ENCODE assay signal across 9 mouse cellular contexts in the genomic region with DNA sequence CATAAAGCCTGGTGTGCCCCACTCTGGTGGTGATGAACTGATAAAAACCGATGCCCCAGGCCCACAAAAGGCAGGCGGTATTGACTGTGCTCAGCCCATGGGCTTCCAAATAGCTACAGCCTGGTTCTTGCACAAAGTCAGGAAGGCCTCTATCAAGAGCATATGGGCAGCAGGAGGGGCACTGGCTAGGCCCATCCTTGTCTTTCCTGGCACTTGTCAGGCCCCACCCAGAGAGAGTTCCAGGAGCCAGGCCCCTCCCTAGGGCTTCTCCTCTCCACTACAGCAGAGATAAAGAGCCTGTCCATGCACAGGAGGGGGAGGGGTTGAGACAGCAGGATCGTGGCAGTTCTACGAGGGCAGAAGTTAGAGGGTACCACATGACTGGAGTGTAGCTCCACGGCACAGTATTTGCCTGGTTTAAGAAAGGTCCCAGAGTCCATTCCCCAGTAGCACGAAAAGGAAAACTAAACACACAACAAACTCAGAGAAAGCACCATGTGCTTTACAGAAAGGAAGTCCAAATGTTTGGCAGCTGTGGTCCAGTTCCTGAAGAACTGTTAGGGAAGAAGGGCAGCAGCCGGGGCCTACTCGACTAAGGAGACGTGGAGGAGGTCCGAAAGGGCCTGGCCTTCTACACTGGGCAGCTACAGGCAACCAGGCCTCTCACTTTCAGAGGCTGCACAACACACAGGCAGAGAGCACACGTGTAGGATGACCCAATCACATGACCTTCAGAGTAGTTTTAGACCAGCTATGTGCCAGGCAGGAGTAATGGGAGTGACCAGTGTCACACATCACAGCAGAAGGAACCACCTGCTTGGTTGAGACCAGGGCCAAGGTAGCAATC. TPM values are rescaled to one million over a fixed set of nuclear protein-coding genes. Genes with fewer than 3 reads are reported as not detected.
DNase-seq lines count a peak whose midpoint lies in the region; ATAC-seq and TF ChIP-seq lines count a peak whose summit lies in the region.
"Had no signal": no experiment of that assay in that cellular context is flagged by ENCODE, and none has a peak within 500 bp of the region (broad histone marks: within the 10 kb centered on the region; RNA-seq: fewer than 3 reads in every experiment).

No protein-coding gene starts in this region.

- TF ChIP-seq CTCF in spleen, adult 2 months (IDR thresholded peaks at IDR 0.05; ENCODE audit: extremely low read depth, insufficient read depth, insufficient read length, insufficient replicate concordance) = no peak

- intact Hi-C loops in left cerebral cortex, postnatal 25 days (cut with DNase I) = no loop called here

- 57% methylated on average over 11 of the region's 11 CpGs for WGBS in kidney, embryonic 15.5 days
- 72% methylated on average over 11 of the region's 11 CpGs for WGBS in limb, embryonic 10.5 days
- 50% methylated on average over 11 of the region's 11 CpGs for WGBS in spleen, adult 2 months

- H3K9ac ChIP-seq in kidney, embryonic 15.5 days = 0 out of 2 replicates have a peak overlapping the region, but pooled peaks have one; percentile 0

- peak; percentile 40; the same call in 1 of the 2 replicates for ATAC-seq in kidney, embryonic 15.5 days (replicated peaks; ENCODE audit: low FRiP score)
- ATAC-seq in granulocyte monocyte progenitor cell, adult 5-6 weeks (replicated peaks; ENCODE audit: poor library complexity, severe bottlenecking) = 0 out of 2 replicates have a peak, but pooled peaks have one; percentile 6
- ATAC-seq: Patski had no signal

- H3K27ac ChIP-seq in kidney, embryonic 15.5 days = peak overlapping the region; percentile 91
- H3K27ac ChIP-seq in limb, embryonic 10.5 days = peak overlapping the region; percentile 31
- peak overlapping the region; percentile 53 for H3K27ac ChIP-seq in spleen, adult 2 months (ENCODE audit: insufficient read depth, low read length)

- no peak overlapping the region for H3K4me3 ChIP-seq in kidney, embryonic 15.5 days (replicated peaks)
- no peak overlapping the region for H3K4me3 ChIP-seq in limb, embryonic 10.5 days
- no peak overlapping the region for H3K4me3 ChIP-seq in spleen, adult 2 months (ENCODE audit: extremely low read depth, insufficient read depth, insufficient read length)

- no peaks in the 10 kb centered on the region for H3K27me3 ChIP-seq in kidney, embryonic 15.5 days
- no peaks in the 10 kb centered on the region for H3K27me3 ChIP-seq in limb, embryonic 10.5 days (ENCODE audit: low read depth, poor library complexity, severe bottlenecking)
- no peaks in the 10 kb centered on the region for H3K27me3 ChIP-seq in spleen, adult 2 months (ENCODE audit: control insufficient read depth, insufficient read depth, low read length)
- H3K27me3 ChIP-seq: Patski had no signal

- DNase-seq in kidney, postnatal 25 days = no peak
- DNase-seq in limb, embryonic 10.5 days (ENCODE audit: low spot score) = no peak
- DNase-seq in spleen, adult 2 months (ENCODE audit: low read depth in 1 of 2, low spot score in 2 of 2) = no peak
- DNase-seq in cerebellum, adult 11 months = no peak
- no peak for DNase-seq in left cerebral cortex, postnatal 25 days (ENCODE audit: low spot score in 2 of 2)
- DNase-seq in Muller cell, postnatal 12 days (ENCODE audit: inconsistent ontology term) = no peak

- no peak for TF ChIP-seq POLR2A in spleen, adult 2 months (IDR thresholded peaks at IDR 0.05; ENCODE audit: low read depth, low read length)

- no peaks in the 10 kb centered on the region for H3K9me3 ChIP-seq in kidney, embryonic 15.5 days (replicated peaks)
- H3K9me3 ChIP-seq in limb, embryonic 10.5 days (replicated peaks) = no peaks in the 10 kb centered on the region

- H3K4me2 ChIP-seq in kidney, embryonic 15.5 days = no peak overlapping the region

- H3K36me3 ChIP-seq in kidney, embryonic 15.5 days = no peaks in the 10 kb centered on the region
- peaks cover 35% of the 10 kb centered on the region for H3K36me3 ChIP-seq in limb, embryonic 10.5 days
- H3K36me3 ChIP-seq in spleen, adult 2 months (ENCODE audit: control insufficient read depth, insufficient read depth, low read length) = 0 out of 2 replicates have a peak, but pooled peaks cover 1% of the 10 kb centered on the region

- peaks cover 83% of the 10 kb centered on the region for H3K4me1 ChIP-seq in kidney, embryonic 15.5 days
- peaks cover 32% of the 10 kb centered on the region for H3K4me1 ChIP-seq in limb, embryonic 10.5 days
- H3K4me1 ChIP-seq in spleen, adult 2 months (ENCODE audit: control insufficient read depth, insufficient read depth, insufficient read length) = peaks cover 34% of the 10 kb centered on the region; the same call in 1 of the 2 replicates

RNA-seq across cellular contexts. Expression of gene Smim5, which starts 3.8 kb away (rescaled TPM):
- polyA plus RNA-seq in kidney, embryonic 15.5 days (2015; fragmentation: Nextera tagmentation; extraction: Ambion mirVana) = 3.9 and 4.1 TPM in 2 replicates
- total RNA-seq in granulocyte monocyte progenitor cell, adult 5-6 weeks (2014; fragmentation: Nextera tagmentation) = 7.1 and 10.4 TPM in 2 replicates
- total RNA-seq in granulocyte monocyte progenitor cell, adult 5-6 weeks (2017) = 3.5 and 7.8 TPM in 2 replicates
- 1.7 and 2.0 TPM in 2 replicates for polyA plus RNA-seq in limb, embryonic 10.5 days (2016; fragmentation: Nextera tagmentation; extraction: Ambion mirVana)
- polyA plus RNA-seq in spleen, adult 2 months (2012; rRNA removed) = 5.7 and 8.0 TPM in 2 replicates
- under 1 TPM in 1 of 2 experiments, not detected in 1; 0.32 TPM for total RNA-seq in left cerebral cortex, postnatal 25 days (2021)

RNA-seq across cellular contexts. Expression of gene Smim6, which starts 8.2 kb away (rescaled TPM):
- 9.1 and 9.9 TPM in 2 replicates for polyA plus RNA-seq in kidney, embryonic 15.5 days (2015; fragmentation: Nextera tagmentation; extraction: Ambion mirVana)
- total RNA-seq in granulocyte monocyte progenitor cell, adult 5-6 weeks (2014; fragmentation: Nextera tagmentation) = 0.88 and 2.3 TPM in 2 replicates
- 0.69 TPM in 1 of 2 replicates, not detected in the other for total RNA-seq in granulocyte monocyte progenitor cell, adult 5-6 weeks (2017)
- polyA plus RNA-seq in limb, embryonic 10.5 days (2016; fragmentation: Nextera tagmentation; extraction: Ambion mirVana) = 1.0 and 1.1 TPM in 2 replicates
- 0.19 and 0.54 TPM in 2 replicates for polyA plus RNA-seq in spleen, adult 2 months (2012; rRNA removed)
- not detected for total RNA-seq in left cerebral cortex, postnatal 25 days (2021)

RNA-seq across cellular contexts. Expression of gene Sap30bp, which starts 29.5 kb away (rescaled TPM):
- polyA plus RNA-seq in kidney, embryonic 15.5 days (2015; fragmentation: Nextera tagmentation; extraction: Ambion mirVana) = 41.6 and 44.5 TPM in 2 replicates
- 20.4 and 44.5 TPM in 2 replicates for total RNA-seq in granulocyte monocyte progenitor cell, adult 5-6 weeks (2014; fragmentation: Nextera tagmentation)
- total RNA-seq in granulocyte monocyte progenitor cell, adult 5-6 weeks (2017) = 145 and 211 TPM in 2 replicates
- 47.9 and 52.2 TPM in 2 replicates for polyA plus RNA-seq in limb, embryonic 10.5 days (2016; fragmentation: Nextera tagmentation; extraction: Ambion mirVana)
- 19.9 and 26.7 TPM in 2 replicates for polyA plus RNA-seq in spleen, adult 2 months (2012; rRNA removed)
- total RNA-seq in left cerebral cortex, postnatal 25 days (2021) = 10 to 100 TPM; 40.4 to 45.5 TPM

RNA-seq across cellular contexts. Expression of gene Recql5, which starts 29.7 kb away (rescaled TPM):
- 21.3 and 24.3 TPM in 2 replicates for polyA plus RNA-seq in kidney, embryonic 15.5 days (2015; fragmentation: Nextera tagmentation; extraction: Ambion mirVana)
- total RNA-seq in granulocyte monocyte progenitor cell, adult 5-6 weeks (2014; fragmentation: Nextera tagmentation) = 22.8 and 27.6 TPM in 2 replicates
- total RNA-seq in granulocyte monocyte progenitor cell, adult 5-6 weeks (2017) = 18.9 and 19.3 TPM in 2 replicates
- polyA plus RNA-seq in limb, embryonic 10.5 days (2016; fragmentation: Nextera tagmentation; extraction: Ambion mirVana) = 30.4 and 34.6 TPM in 2 replicates
- 28.7 and 32.1 TPM in 2 replicates for polyA plus RNA-seq in spleen, adult 2 months (2012; rRNA removed)
- 10 to 100 TPM; 22.3 to 26.3 TPM for total RNA-seq in left cerebral cortex, postnatal 25 days (2021)

RNA-seq across cellular contexts. Expression of gene Myo15b, which starts 45.4 kb away (rescaled TPM):
- 8.0 and 11.1 TPM in 2 replicates for polyA plus RNA-seq in kidney, embryonic 15.5 days (2015; fragmentation: Nextera tagmentation; extraction: Ambion mirVana)
- 4.4 and 5.4 TPM in 2 replicates for total RNA-seq in granulocyte monocyte progenitor cell, adult 5-6 weeks (2014; fragmentation: Nextera tagmentation)
- 1.1 and 2.1 TPM in 2 replicates for total RNA-seq in granulocyte monocyte progenitor cell, adult 5-6 weeks (2017)
- polyA plus RNA-seq in limb, embryonic 10.5 days (2016; fragmentation: Nextera tagmentation; extraction: Ambion mirVana) = 0.05 and 0.18 TPM in 2 replicates
- 1.6 and 1.7 TPM in 2 replicates for polyA plus RNA-seq in spleen, adult 2 months (2012; rRNA removed)
- under 1 TPM; 0.11 to 0.23 TPM for total RNA-seq in left cerebral cortex, postnatal 25 days (2021)

Comparison
In these comparisons a context has a peak if more than half of its experiments do, and no peak if none do; other contexts are left out.
1. H3K27ac ChIP-seq: peak in every context shown above with its lines; median percentile 91 in kidney, embryonic 15.5 days; 53 in spleen, adult 2 months; 31 in limb, embryonic 10.5 days.